Mouse (Mus musculus): ENCODE data around the gene Rdh12.

DNA sequence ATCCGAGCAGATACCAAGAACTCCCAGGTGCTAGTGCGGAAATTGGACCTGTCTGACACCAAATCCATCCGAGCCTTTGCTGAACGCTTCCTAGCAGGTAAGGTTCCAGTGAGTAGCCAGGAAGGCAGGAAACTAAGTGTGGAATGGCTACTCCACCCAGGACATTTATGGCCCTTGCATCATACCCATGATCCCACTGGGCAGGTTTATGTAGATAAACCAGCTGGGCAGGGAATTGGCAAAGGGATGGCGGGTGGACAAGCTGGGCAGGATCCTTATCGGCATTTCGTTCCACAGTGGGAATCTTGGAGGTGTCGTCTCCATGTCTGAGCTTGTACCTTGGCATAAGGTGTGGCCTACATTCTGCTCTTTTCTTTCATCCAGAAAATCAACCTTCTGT is 2.7 kb downstream of the Rdh12 start:
- TF ChIP-seq POLR2A (IDR thresholded peaks at IDR 0.05; ENCODE audit: low read depth, low read length) (no peak), CTCF (IDR thresholded peaks at IDR 0.05; ENCODE audit: extremely low read depth, insufficient read depth, insufficient read length, insufficient replicate concordance) (no peak)

Data from spleen, adult 2 months (tissue).